Mouse (Mus musculus): Measurements from ENCODE around the gene Mthfd2. TPM values are rescaled to one million over a fixed set of nuclear protein-coding genes. Genes with fewer than 3 reads are reported as not detected.
A peak's percentile ranks its signal among the peaks of the same experiment; 100 is the strongest.

The Mthfd2 gene
- polyA plus RNA-seq, 1 experiment from 2014 or later = 41.8 TPM

DNA sequence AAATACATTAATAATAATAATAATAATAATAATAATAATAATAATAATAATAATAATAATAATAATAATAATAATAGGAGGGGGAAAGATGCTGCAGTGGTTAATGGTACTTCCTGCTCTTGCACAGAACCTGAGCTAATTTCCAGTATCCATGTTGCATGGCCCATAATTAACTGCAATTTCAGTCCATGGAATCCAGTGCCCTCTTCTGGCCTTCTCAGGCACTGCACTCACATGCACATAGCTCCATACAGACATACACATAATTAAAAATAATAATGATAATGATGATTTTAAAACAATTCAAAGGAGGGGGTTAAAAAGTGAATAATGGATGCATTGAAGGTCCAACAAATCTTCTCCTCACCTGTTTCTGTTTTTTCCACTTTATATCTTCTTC is 60.5 kb downstream of the Mthfd2 start:
- Histone ChIP-seq H3K9ac (ENCODE audit: low read depth, low read length) (no peak overlapping the region), H3K4me1 (replicated peaks; ENCODE audit: control insufficient read depth, insufficient read depth, low read length) (no peaks in the 10 kb centered on the region), H3K27me3 (ENCODE audit: control insufficient read depth, insufficient read depth, low read length) (no peaks in the 10 kb centered on the region), H3K36me3 (ENCODE audit: control insufficient read depth, insufficient read depth, low read length) (no peaks in the 10 kb centered on the region), H3K9me3 (ENCODE audit: control insufficient read depth, low read length) (no peaks in the 10 kb centered on the region), H3K4me3 (ENCODE audit: low read depth, low read length) (no peak overlapping the region), H3K27ac (ENCODE audit: low read depth, low read length) (no peak overlapping the region), H3K4me2 (replicated peaks; ENCODE audit: low read depth, low read length) (no peak overlapping the region)
- no peak for ATAC-seq (ENCODE audit: low FRiP score)
- peak; percentile 27 for DNase-seq (ENCODE audit: low spot score)

- Histone ChIP-seq H3K36me3 (ENCODE audit: control insufficient read depth, insufficient read depth, low read length) (no peaks in the 10 kb centered on the region), H3K27ac (ENCODE audit: low read depth, low read length) (no peak overlapping the region), H3K4me3 (ENCODE audit: low read depth, low read length) (no peak overlapping the region), H3K4me2 (replicated peaks; ENCODE audit: low read depth, low read length) (no peak overlapping the region), H3K9ac (ENCODE audit: low read depth, low read length) (no peak overlapping the region), H3K27me3 (ENCODE audit: control insufficient read depth, insufficient read depth, low read length) (no peaks in the 10 kb centered on the region), H3K9me3 (ENCODE audit: control insufficient read depth, low read length) (no peaks in the 10 kb centered on the region), H3K4me1 (replicated peaks; ENCODE audit: control insufficient read depth, insufficient read depth, low read length) (no peaks in the 10 kb centered on the region)
- ATAC-seq (ENCODE audit: low FRiP score) (no peak), DNase-seq (ENCODE audit: low spot score) (no peak)
- 91% methylated on average over 1 of the region's 1 CpGs for WGBS
Measured at GRCm38 (mm10) chr6:83264516-83264915, 61.2 kb downstream of the Mthfd2 start.

Other genes with a start within 250 kb of the Mthfd2 start
- 38.1 and 39.8 TPM in 2 replicates for gene Pcgf1, start 248.0 kb downstream of the Mthfd2 start, polyA plus RNA-seq (2014; fragmentation: Nextera tagmentation; extraction: Ambion mirVana)
- gene Lbx2, start 239.5 kb downstream of the Mthfd2 start, polyA plus RNA-seq (2014; fragmentation: Nextera tagmentation; extraction: Ambion mirVana) = 0.38 TPM in 1 of 2 replicates, not detected in the other
- gene Ccdc142, start 224.3 kb downstream of the Mthfd2 start, polyA plus RNA-seq (2014; fragmentation: Nextera tagmentation; extraction: Ambion mirVana) = 0.91 and 1.0 TPM in 2 replicates
- 1.9 TPM in 2 replicates for gene Gm42688, start 224.3 kb downstream of the Mthfd2 start, polyA plus RNA-seq (2014; fragmentation: Nextera tagmentation; extraction: Ambion mirVana)
- 127 TPM in 2 replicates for gene Mrpl53, start 216.9 kb downstream of the Mthfd2 start, polyA plus RNA-seq (2014; fragmentation: Nextera tagmentation; extraction: Ambion mirVana)
- gene Mogs, start 210.4 kb downstream of the Mthfd2 start, polyA plus RNA-seq (2014; fragmentation: Nextera tagmentation; extraction: Ambion mirVana) = 17.1 and 20.2 TPM in 2 replicates
- gene Wbp1, start 204.3 kb downstream of the Mthfd2 start, polyA plus RNA-seq (2014; fragmentation: Nextera tagmentation; extraction: Ambion mirVana) = 160 and 179 TPM in 2 replicates
- gene Ino80b, start 200.5 kb downstream of the Mthfd2 start, polyA plus RNA-seq (2014; fragmentation: Nextera tagmentation; extraction: Ambion mirVana) = 18.5 and 21.3 TPM in 2 replicates
- gene Rtkn, start 190.4 kb downstream of the Mthfd2 start, polyA plus RNA-seq (2014; fragmentation: Nextera tagmentation; extraction: Ambion mirVana) = 17.7 and 18.3 TPM in 2 replicates
- 12.3 and 13.8 TPM in 2 replicates for gene Wdr54, start 169.5 kb downstream of the Mthfd2 start, polyA plus RNA-seq (2014; fragmentation: Nextera tagmentation; extraction: Ambion mirVana)
- gene 1700003E16Rik, start 169.5 kb downstream of the Mthfd2 start, polyA plus RNA-seq (2014; fragmentation: Nextera tagmentation; extraction: Ambion mirVana) = 3.7 TPM in 2 replicates
- 75.1 and 81.6 TPM in 2 replicates for gene Dctn1, start 160.0 kb downstream of the Mthfd2 start, polyA plus RNA-seq (2014; fragmentation: Nextera tagmentation; extraction: Ambion mirVana)
- 2.5 and 3.1 TPM in 2 replicates for gene Slc4a5, start 106.1 kb downstream of the Mthfd2 start, polyA plus RNA-seq (2014; fragmentation: Nextera tagmentation; extraction: Ambion mirVana)
- 60.9 and 65.6 TPM in 2 replicates for gene Mob1a, start 108 bp upstream of the Mthfd2 start, polyA plus RNA-seq (2014; fragmentation: Nextera tagmentation; extraction: Ambion mirVana)
- gene Bola3, start 23.2 kb upstream of the Mthfd2 start, polyA plus RNA-seq (2014; fragmentation: Nextera tagmentation; extraction: Ambion mirVana) = 110 and 117 TPM in 2 replicates
- 45.3 and 55.6 TPM in 2 replicates for gene Tet3, start 133.2 kb upstream of the Mthfd2 start, polyA plus RNA-seq (2014; fragmentation: Nextera tagmentation; extraction: Ambion mirVana)
- 57.0 and 65.7 TPM in 2 replicates for gene Dguok, start 181.1 kb upstream of the Mthfd2 start, polyA plus RNA-seq (2014; fragmentation: Nextera tagmentation; extraction: Ambion mirVana)
- gene Actg2, start 210.4 kb upstream of the Mthfd2 start, polyA plus RNA-seq (2014; fragmentation: Nextera tagmentation; extraction: Ambion mirVana) = 1.4 and 2.2 TPM in 2 replicates
- gene Stambp, start 246.8 kb upstream of the Mthfd2 start, polyA plus RNA-seq (2014; fragmentation: Nextera tagmentation; extraction: Ambion mirVana) = 30.8 and 32.0 TPM in 2 replicates